Mouse (Mus musculus): ENCODE measurements at regions not wholly inside any gene's neighbourhood (a gene's known extent, or its start where the extent isn't known, plus 50 kb on each side); places are given as distances from the start of the nearest gene placed in this dataset.

DNA sequence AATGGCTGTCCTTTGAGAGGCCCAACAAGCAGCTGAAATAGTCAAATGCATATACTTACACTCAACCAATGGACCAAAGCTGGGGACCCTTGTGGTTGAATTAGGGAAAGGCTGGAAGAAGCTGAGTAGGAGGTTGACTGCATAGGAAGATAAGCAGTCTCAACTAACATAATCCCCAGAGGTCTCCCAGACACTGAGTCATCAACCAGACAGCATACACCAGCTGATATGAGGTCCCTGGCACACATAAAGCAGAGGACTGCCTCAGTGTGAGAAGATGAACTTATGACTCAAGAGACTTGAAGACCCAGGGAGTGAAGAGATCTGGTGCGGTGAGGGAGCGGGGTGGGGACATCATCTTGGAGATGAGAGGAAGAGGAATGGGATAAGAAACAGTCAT lies 863.8 kb downstream of the Nap1l3 start:
- no peak for DNase-seq (ENCODE audit: low read depth, low spot score)

DNA sequence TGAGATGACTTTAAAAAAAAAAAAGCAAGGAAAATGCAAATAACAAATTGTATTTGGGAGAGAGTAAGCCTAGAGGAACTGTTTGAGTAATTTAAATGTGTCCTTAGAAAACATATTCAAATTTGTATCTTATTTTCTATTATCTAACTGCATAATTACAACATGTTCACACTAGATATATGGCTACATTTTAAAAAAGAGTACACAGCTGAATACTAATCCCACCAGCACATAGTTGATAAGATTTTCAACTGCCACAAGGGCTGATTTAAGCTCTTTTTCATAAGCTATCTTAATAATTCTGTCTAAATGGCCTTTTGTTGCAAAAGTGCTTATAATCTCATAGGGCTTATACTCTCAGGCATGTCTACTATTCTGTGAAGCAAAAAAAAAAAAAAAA lies 877.4 kb downstream of the Nap1l3 start:
- no peak for DNase-seq (ENCODE audit: low read depth, low spot score)

DNA sequence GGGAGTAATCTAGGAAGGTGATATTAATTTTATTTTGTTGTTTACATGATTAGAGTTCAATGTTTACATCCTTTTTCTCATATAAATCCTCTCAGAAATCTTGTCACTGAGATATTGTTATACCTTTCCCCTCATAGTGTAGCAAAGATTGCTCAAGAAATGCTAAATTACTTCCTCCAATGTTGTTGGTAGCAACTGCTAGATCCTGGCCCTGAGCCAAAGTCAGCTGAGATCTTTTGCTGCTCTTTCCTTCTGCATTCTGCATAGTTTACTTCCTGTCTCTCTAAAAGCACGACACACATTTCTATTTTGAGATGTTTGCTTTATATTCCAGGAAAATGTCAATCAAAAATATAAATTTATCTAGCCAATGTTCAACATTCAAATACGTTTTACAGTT lies 899.5 kb downstream of the Nap1l3 start:
- peak; percentile 31 for DNase-seq (ENCODE audit: low read depth, low spot score)

DNA sequence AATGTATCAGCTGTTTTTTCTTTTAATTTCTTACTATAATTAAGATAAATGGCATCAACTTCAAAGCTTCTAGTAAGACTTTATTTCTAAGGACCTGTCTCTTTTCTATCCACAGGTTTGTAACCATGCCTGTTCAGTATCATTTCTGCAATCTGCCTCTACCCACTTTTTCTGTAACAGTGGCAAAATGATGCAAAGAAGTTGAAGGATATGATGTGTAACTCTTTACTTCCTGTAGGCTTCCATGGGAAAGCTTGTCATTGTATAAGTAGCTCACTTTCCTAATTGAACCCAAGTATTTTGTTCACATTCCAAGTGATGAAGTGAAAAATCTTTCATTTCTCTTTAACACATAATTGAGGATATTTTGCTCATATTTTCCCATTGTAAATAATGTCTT lies 900.0 kb downstream of the Nap1l3 start:
- no peak for DNase-seq (ENCODE audit: low read depth, low spot score)

DNA sequence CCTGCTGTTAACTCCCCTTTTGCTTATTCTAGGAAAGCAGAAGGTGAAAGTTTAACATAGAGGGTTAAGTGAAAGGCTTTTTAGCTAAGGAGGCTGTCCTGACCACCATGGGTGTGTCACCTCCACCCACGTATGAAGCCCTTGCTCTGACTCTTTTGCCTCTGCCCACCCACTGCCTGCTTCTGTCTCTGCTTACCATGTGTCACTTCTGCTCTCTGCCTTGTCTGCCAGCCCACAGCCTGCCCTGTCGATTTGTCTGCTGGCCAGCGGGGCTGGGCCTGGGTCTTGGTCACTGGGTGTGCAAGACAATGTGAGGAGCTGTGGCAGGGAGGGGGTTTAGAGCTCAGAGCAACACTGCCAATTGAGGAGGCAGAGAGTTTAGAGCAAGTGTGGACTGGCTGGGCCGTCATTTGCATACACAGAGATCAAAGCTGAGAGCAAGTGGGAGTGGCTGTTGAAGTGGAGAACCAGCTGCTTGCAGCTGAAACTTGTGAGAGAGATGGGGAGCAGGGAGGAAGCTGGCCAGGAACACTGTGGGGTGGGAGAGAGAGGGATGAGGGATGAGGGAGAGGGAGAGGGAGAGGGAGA lies 917.7 kb downstream of the Nap1l3 start:
- peak; percentile 66 for DNase-seq (ENCODE audit: low read depth, low spot score)

DNA sequence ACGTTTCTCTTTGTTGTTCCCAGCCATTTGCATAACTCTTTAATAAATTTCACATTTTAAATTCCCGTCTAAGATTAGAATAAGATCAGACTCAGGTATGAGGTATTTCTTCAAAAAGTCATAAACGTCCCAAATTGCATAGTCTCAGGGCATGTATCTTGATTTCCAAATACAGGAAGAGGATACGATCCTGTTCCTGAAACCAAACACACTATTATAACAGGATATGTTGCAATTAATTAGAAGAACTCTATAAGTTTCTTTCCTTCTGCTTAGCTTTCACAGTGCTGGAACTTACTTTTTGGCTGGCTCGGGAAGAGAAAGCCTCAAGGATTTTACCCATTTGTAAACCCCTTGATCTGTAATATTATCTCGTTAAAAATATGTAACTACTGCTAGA lies 968.1 kb downstream of the Nap1l3 start:
- no peak for DNase-seq (ENCODE audit: low read depth, low spot score)
